Mouse (Mus musculus) CH12.LX (cell line): ENCODE data around the gene Sumo3. TPM values are rescaled to one million over a fixed set of nuclear protein-coding genes. Genes with fewer than 3 reads are reported as not detected.

Experiments
- DNase-seq: peaks from one replicate; pipeline ENCODE4 v3.0.0-alpha.2; 2013; ENCODE audit errors: extremely low read depth
- H3K27ac ChIP-seq: 2 replicates; pipeline ENCODE4 v1.5.1; 2012; ENCODE audit warnings: low read depth, mild to moderate bottlenecking, control low read depth, moderate library complexity; ENCODE audit not compliant: insufficient read depth
- H3K27me3 ChIP-seq: replicated peaks from 2 replicates; pipeline ENCODE3; 2012; ENCODE audit warnings: inconsistent platforms
- H3K36me3 ChIP-seq, 2 experiments: replicated peaks in 1 of 2; 2 replicates each; pipeline versions ENCODE3 to v1.6.1; 2012; ENCODE audit warnings: inconsistent platforms in 1 of 2, low read length in 1 of 2, mild to moderate bottlenecking in 1 of 2, mixed read lengths in 1 of 2, moderate library complexity in 1 of 2; ENCODE audit not compliant: control insufficient read depth in 1 of 2, insufficient read depth in 1 of 2
- H3K4me1 ChIP-seq, 2 experiments: 2 replicates each; pipeline ENCODE4 v1.6.1; 2012; ENCODE audit warnings: inconsistent platforms in 1 of 2, moderate library complexity in 1 of 2; ENCODE audit not compliant: insufficient read depth in 2 of 2, control insufficient read depth in 1 of 2
- H3K4me2 ChIP-seq: 2 replicates; pipeline ENCODE4 v1.6.1; 2012; ENCODE audit warnings: low read depth, mild to moderate bottlenecking, control low read depth; ENCODE audit not compliant: poor library complexity, insufficient read depth, severe bottlenecking
- H3K4me3 ChIP-seq, 3 experiments: fragments of 150-350 bp in 1 of 3; sonication (generic) in 1 of 3; replicated peaks in 1 of 3; 2 replicates each; pipeline versions ENCODE3 to v1.5.1; 2011 to 2012; ENCODE audit warnings: low read depth in 2 of 3, low read length in 2 of 3, mild to moderate bottlenecking in 2 of 3, moderate library complexity in 2 of 3, control low read depth in 1 of 3, improper control_type of control experiment in 1 of 3, inconsistent platforms in 1 of 3, mixed read lengths in 1 of 3; ENCODE audit not compliant: poor library complexity in 1 of 3
- H3K79me2 ChIP-seq: replicated peaks from 2 replicates; pipeline ENCODE4 v1.6.1; 2012; ENCODE audit warnings: mild to moderate bottlenecking, moderate library complexity; ENCODE audit not compliant: control insufficient read depth, poor library complexity, insufficient read depth, severe bottlenecking; ENCODE audit errors: extremely low read depth
- H3K9ac ChIP-seq: 2 replicates; pipeline ENCODE4 v1.6.1; 2012; ENCODE audit warnings: low read depth, mild to moderate bottlenecking, control low read depth, moderate library complexity; ENCODE audit not compliant: insufficient read depth
- H3K9me3 ChIP-seq: replicated peaks from 2 replicates; pipeline ENCODE3; 2012; ENCODE audit warnings: low read length, inconsistent platforms, mixed read lengths
- BHLHE40 ChIP-seq: IDR thresholded peaks from 2 replicates; pipeline ENCODE4 v1.6.1; 2011; ENCODE audit warnings: mild to moderate bottlenecking, low read depth, low read length, improper control_type of control experiment
- CHD1 ChIP-seq: IDR thresholded peaks from 2 replicates; pipeline ENCODE4 v1.6.1; 2012; ENCODE audit warnings: low read depth, low read length, improper control_type of control experiment, inconsistent platforms
- EP300 ChIP-seq: IDR thresholded peaks from 2 replicates; pipeline ENCODE4 v1.6.1; 2011; ENCODE audit warnings: low read length, improper control_type of control experiment
- GABPA ChIP-seq: IDR thresholded peaks from 2 replicates; pipeline ENCODE4 v1.6.1; 2012; ENCODE audit warnings: low read depth, low read length, improper control_type of control experiment, inconsistent platforms; ENCODE audit not compliant: insufficient replicate concordance
- HCFC1 ChIP-seq: IDR thresholded peaks from 2 replicates; pipeline ENCODE4 v1.6.1; 2012; ENCODE audit warnings: low read depth, mild to moderate bottlenecking, inconsistent platforms, low read length, improper control_type of control experiment
- MAFK ChIP-seq: IDR thresholded peaks from 2 replicates; pipeline ENCODE4 v1.6.1; 2011; ENCODE audit warnings: low read length, improper control_type of control experiment; ENCODE audit not compliant: insufficient replicate concordance
- MAZ ChIP-seq: IDR thresholded peaks from 2 replicates; pipeline ENCODE4 v1.6.1; 2012; ENCODE audit warnings: low read depth, mild to moderate bottlenecking, inconsistent platforms, low read length, improper control_type of control experiment, moderate library complexity
- MXI1 ChIP-seq: IDR thresholded peaks from 2 replicates; pipeline ENCODE4 v1.6.1; 2011; ENCODE audit warnings: mild to moderate bottlenecking, low read depth, low read length, improper control_type of control experiment
- MYC ChIP-seq: IDR thresholded peaks from 2 replicates; pipeline ENCODE4 v1.6.1; 2011; ENCODE audit warnings: low read depth, mild to moderate bottlenecking, improper control_type of control experiment, low read length
- NRF1 ChIP-seq: IDR thresholded peaks from 2 replicates; pipeline ENCODE4 v1.6.1; 2014; ENCODE audit warnings: low read depth, mild to moderate bottlenecking, inconsistent platforms, low read length, improper control_type of control experiment, moderate library complexity
- PAX5 ChIP-seq: IDR thresholded peaks from 2 replicates; pipeline ENCODE4 v1.6.1; 2012; ENCODE audit warnings: low read length, inconsistent platforms, mixed read lengths
- POLR2AphosphoS2 ChIP-seq: IDR thresholded peaks from 2 replicates; pipeline ENCODE4 v1.6.1; 2011; ENCODE audit warnings: low read depth, low read length, improper control_type of control experiment
- RAD21 ChIP-seq: IDR thresholded peaks from 2 replicates; pipeline ENCODE4 v1.6.1; 2011; ENCODE audit warnings: low read depth, mild to moderate bottlenecking, low read length, improper control_type of control experiment, moderate library complexity
- SIN3A ChIP-seq: IDR thresholded peaks from 2 replicates; pipeline ENCODE4 v1.6.1; 2012; ENCODE audit warnings: low read length, improper control_type of control experiment, inconsistent platforms
- TCF12 ChIP-seq: IDR thresholded peaks from 2 replicates; pipeline ENCODE4 v1.6.1; 2014; ENCODE audit warnings: low read depth, mild to moderate bottlenecking, inconsistent platforms, low read length, improper control_type of control experiment
- UBTF ChIP-seq: IDR thresholded peaks from 2 replicates; pipeline ENCODE4 v1.6.1; 2012; ENCODE audit warnings: low read depth, mild to moderate bottlenecking, inconsistent platforms, low read length, improper control_type of control experiment, moderate library complexity
- USF1 ChIP-seq: IDR thresholded peaks from 2 replicates; pipeline ENCODE4 v1.6.1; 2014; ENCODE audit warnings: low read depth, mild to moderate bottlenecking, inconsistent platforms, low read length, improper control_type of control experiment
- ZC3H11A ChIP-seq: IDR thresholded peaks from 2 replicates; pipeline ENCODE4 v1.6.1; 2012; ENCODE audit warnings: low read depth, mild to moderate bottlenecking, inconsistent platforms, low read length, improper control_type of control experiment
- ZKSCAN1 ChIP-seq: IDR thresholded peaks from 2 replicates; pipeline ENCODE4 v1.6.1; 2012; ENCODE audit warnings: low read depth, inconsistent platforms, low read length, improper control_type of control experiment, borderline replicate concordance
- ZMIZ1 ChIP-seq: IDR thresholded peaks from 2 replicates; pipeline ENCODE4 v1.6.1; 2012; ENCODE audit warnings: low read depth, mild to moderate bottlenecking, inconsistent platforms, low read length, improper control_type of control experiment
- ZNF384 ChIP-seq: IDR thresholded peaks from 2 replicates; pipeline ENCODE4 v1.6.1; 2012; ENCODE audit warnings: low read depth, low read length, improper control_type of control experiment, inconsistent platforms
- dilution Hi-C: fragments of 300-500 bp; cut with MboI; formaldehyde crosslinking; loops from 2 replicates; pipeline ENCODE4 v1.14.3; 2020; ENCODE audit warnings: low sequenced_read_pairs; ENCODE audit not compliant: extremely low pct_unique_long_range_greater_than_20kb, extremely low pct_ligation_motif_present
- in situ Hi-C: fragments of 300-500 bp; cut with MboI; formaldehyde crosslinking; loops from 3 replicates; pipeline ENCODE4 v1.14.3; 2019; ENCODE audit warnings: low sequenced_read_pairs, low pct_ligation_motif_present, low pct_unique_long_range_greater_than_20kb, mixed read lengths
- polyA plus RNA-seq: library from polyadenylated mRNA; unstranded; fragments of >175 nt; gene quantifications from 2 replicates; pipeline ENCODE4 v1.2.1, GENCODE M21; 2012; ENCODE audit warnings: low read depth; ENCODE audit not compliant: insufficient read length
- total RNA-seq, 2 experiments: library from RNA; depleted of rRNA; stranded (reverse); fragments of 300-350 nt in 1 of 2; fragments of >200 nt in 1 of 2; gene quantifications; 2 replicates each; pipeline ENCODE4 v1.2.3; 2012 to 2014

Sumo3 gene
- total and polyA plus RNA-seq, 3 experiments = 54.4 to 130 (median 81.2) TPM

DNA sequence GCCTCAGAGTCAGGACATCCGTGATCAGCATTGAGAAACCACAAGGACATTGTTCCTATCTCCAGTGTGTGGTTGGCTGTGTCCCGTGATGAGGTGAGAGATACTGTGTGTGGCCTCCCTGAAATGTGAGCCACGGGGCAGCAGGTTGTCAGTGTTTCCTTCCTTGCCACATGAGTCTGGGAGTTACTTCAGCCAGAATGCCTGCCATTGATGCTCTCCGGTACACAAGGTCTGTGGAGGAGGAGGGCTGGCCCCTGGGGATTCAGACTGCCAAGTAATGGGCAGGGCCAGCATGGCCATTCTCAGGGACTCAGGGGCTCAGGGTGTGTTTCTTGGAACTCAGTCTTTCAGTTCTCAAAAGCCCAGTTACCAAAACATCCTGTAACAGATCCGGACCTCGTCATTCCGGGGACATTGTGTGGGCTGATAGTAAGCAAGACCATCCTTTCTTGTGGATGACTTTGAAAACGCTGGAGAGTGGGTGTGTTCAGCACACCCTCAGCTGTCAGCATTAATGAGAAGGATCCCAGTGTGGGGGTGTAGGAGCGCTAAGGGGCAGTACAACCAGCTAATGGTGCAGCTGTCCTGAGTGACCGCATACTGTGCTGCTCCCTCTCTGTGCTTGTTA lies 22.0 kb upstream of the Sumo3 start:
- Histone ChIP-seq H3K4me3 (no peak overlapping the region), H3K27me3 (peaks cover 3% of the 10 kb centered on the region), H3K9ac (no peak overlapping the region), H3K27ac (no peak overlapping the region), H3K79me2 (peaks cover 3% of the 10 kb centered on the region; the same call in 1 of the 2 replicates), H3K4me1 (peaks cover 5 to 38% of the 10 kb centered on the region in 2 experiments; a peak in 2 of 4 replicates), H3K9me3 (no peaks in the 10 kb centered on the region), H3K36me3 (peaks cover 0 to 34% of the 10 kb centered on the region in 2 experiments), H3K4me2 (no peak overlapping the region)
- TF ChIP-seq USF1 (no peak), NRF1 (no peak), HCFC1 (no peak), UBTF (no peak), RAD21 (no peak), ZC3H11A (no peak), ZNF384 (no peak), TCF12 (no peak), GABPA (no peak), ZMIZ1 (no peak), SIN3A (no peak), ZKSCAN1 (no peak), MAZ (no peak), PAX5 (no peak), EP300 (no peak), POLR2AphosphoS2 (no peak), MXI1 (no peak), CHD1 (no peak), BHLHE40 (no peak)
- DNase-seq = no peak
- in situ Hi-C loops (no loop called here), dilution Hi-C loops (no loop called here)

DNA sequence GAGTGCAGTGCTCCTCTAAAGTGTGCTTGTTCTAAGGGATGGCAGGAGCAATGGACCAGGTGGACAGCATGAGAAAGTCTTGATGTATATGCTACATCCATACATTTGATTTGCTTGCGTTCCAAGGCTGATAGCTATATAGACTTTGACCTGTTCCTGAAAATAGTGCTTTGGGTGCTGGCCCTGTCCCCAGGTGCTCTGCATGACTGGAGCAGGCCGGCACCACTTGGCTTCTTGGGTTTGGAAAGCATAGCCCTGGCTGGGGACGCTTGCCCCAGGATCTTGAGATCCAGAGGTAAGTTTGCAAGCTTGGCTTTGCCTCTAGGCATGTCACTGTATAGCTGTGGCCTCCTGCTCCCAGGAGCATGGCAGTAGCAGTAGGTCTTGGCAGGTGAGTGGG lies 19.3 kb upstream of the Sumo3 start:
- DNase-seq = no peak
- Histone ChIP-seq H3K9me3 (no peaks in the 10 kb centered on the region), H3K4me2 (no peak overlapping the region), H3K4me1 (peaks cover 5 to 36% of the 10 kb centered on the region in 2 experiments; a peak in 2 of 4 replicates), H3K9ac (no peak overlapping the region), H3K27me3 (no peaks in the 10 kb centered on the region), H3K36me3 (peaks cover 11 to 60% of the 10 kb centered on the region in 2 experiments), H3K4me3 (no peak overlapping the region), H3K27ac (no peak overlapping the region), H3K79me2 (peaks cover 3% of the 10 kb centered on the region; the same call in 1 of the 2 replicates)
- TF ChIP-seq MYC = no peak
- TF ChIP-seq MAFK = no peak
- no peak for TF ChIP-seq NRF1
- in situ Hi-C loops (no loop called here), dilution Hi-C loops (no loop called here)
